Mouse (Mus musculus) neural tube, embryonic 11.5 days (tissue): ENCODE results near the gene Krtdap. TPM values are rescaled to one million over a fixed set of nuclear protein-coding genes. Genes with fewer than 3 reads are reported as not detected.

Source experiments
- ATAC-seq: fragments of 200-750 bp; cut with Nextera tagmentation; 2 replicates; pipeline ENCODE4 v1.8.0; 2017; ENCODE audit warnings: moderate number of reproducible peaks, mild to moderate bottlenecking, moderate TSS enrichment, moderate library complexity; ENCODE audit not compliant: insufficient read depth, low FRiP score, low TSS enrichment
- DNase-seq: peaks from one replicate; pipeline ENCODE4 v3.0.0-alpha.2; 2015; ENCODE audit warnings: low spot score
- H3K27ac ChIP-seq: fragments of 300-500 bp; sonication (generic); 2 replicates; pipeline ENCODE4 v1.5.1; 2014; ENCODE audit warnings: low read depth, mild to moderate bottlenecking, low read length
- H3K27me3 ChIP-seq: fragments of 300-500 bp; sonication (generic); 2 replicates; pipeline ENCODE4 v1.6.1; 2014; ENCODE audit warnings: mild to moderate bottlenecking, low read length, mixed read lengths; ENCODE audit not compliant: control insufficient read depth, insufficient read depth
- H3K36me3 ChIP-seq: fragments of 300-500 bp; sonication (generic); 2 replicates; pipeline ENCODE4 v1.6.1; 2014; ENCODE audit warnings: mild to moderate bottlenecking, low read length, moderate library complexity, mixed read lengths; ENCODE audit not compliant: control insufficient read depth, insufficient read depth
- H3K4me1 ChIP-seq: fragments of 300-500 bp; sonication (generic); 2 replicates; pipeline ENCODE4 v1.6.1; 2014; ENCODE audit warnings: low read length, mixed read lengths; ENCODE audit not compliant: control insufficient read depth, insufficient read depth
- H3K4me2 ChIP-seq: fragments of 300-500 bp; sonication (generic); 2 replicates; pipeline ENCODE4 v1.6.1; 2014; ENCODE audit warnings: low read depth, mild to moderate bottlenecking, moderate library complexity
- H3K4me3 ChIP-seq: fragments of 300-500 bp; sonication (generic); 2 replicates; pipeline ENCODE4 v1.5.1; 2014; ENCODE audit warnings: low read depth, low read length
- H3K9ac ChIP-seq: fragments of 300-500 bp; sonication (generic); 2 replicates; pipeline ENCODE4 v1.6.1; 2014; ENCODE audit warnings: mild to moderate bottlenecking, low read length
- H3K9me3 ChIP-seq: fragments of 300-500 bp; sonication (generic); 2 replicates; pipeline ENCODE4 v1.6.1; 2016; ENCODE audit warnings: low read length; ENCODE audit not compliant: control insufficient read depth
- WGBS: fragments of 180-500 bp; shearing (Covaris S2); extraction: QIAGEN DNeasy Blood & Tissue Kit; methylation state at CpG from one replicate; pipeline ENCODE4 v1.1.7; 2014; 5-methylcytosine and 5-hydroxymethylcytosine counted together
- polyA plus RNA-seq: library from polyadenylated mRNA; unstranded; fragments of >200 nt; fragmentation: Nextera tagmentation; extraction: Ambion mirVana; gene quantifications from 2 replicates; pipeline ENCODE4 v1.2.1, GENCODE M21; 2014

Krtdap gene
- polyA plus RNA-seq, 1 experiment from 2014 or later, result not detected

DNA sequence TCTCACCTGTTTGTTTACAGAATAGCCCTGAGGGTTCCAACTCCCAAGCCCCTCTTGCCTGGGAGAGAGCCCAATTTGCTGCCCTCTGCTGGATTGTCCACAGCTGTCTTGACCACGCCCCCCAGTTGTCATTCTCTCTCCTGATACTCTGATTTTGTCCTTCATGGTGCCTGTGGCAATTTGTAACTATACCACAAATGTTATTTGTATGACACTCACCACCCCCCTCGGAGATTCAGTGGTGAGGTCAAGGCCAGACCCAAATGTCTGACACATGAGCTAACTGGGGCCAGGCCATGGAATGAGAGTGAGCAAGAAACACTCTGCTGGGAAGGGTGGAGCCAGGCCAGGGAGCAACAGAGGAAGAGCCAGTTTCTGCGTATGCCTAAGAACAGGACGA is 28.8 kb upstream of the Krtdap start:
- H3K27me3 ChIP-seq, result no peaks in the 10 kb centered on the region
- no peaks in the 10 kb centered on the region for H3K4me1 ChIP-seq
- no peak overlapping the region for H3K9ac ChIP-seq
- no peaks in the 10 kb centered on the region for H3K36me3 ChIP-seq
- H3K27ac ChIP-seq, result no peak overlapping the region
- DNase-seq, result peak; percentile 27
- H3K4me2 ChIP-seq, result no peak overlapping the region
- H3K9me3 ChIP-seq, result no peaks in the 10 kb centered on the region
- WGBS, result 34% methylated on average over 4 of the region's 4 CpGs
- H3K4me3 ChIP-seq, result no peak overlapping the region
- ATAC-seq, result no peak

DNA sequence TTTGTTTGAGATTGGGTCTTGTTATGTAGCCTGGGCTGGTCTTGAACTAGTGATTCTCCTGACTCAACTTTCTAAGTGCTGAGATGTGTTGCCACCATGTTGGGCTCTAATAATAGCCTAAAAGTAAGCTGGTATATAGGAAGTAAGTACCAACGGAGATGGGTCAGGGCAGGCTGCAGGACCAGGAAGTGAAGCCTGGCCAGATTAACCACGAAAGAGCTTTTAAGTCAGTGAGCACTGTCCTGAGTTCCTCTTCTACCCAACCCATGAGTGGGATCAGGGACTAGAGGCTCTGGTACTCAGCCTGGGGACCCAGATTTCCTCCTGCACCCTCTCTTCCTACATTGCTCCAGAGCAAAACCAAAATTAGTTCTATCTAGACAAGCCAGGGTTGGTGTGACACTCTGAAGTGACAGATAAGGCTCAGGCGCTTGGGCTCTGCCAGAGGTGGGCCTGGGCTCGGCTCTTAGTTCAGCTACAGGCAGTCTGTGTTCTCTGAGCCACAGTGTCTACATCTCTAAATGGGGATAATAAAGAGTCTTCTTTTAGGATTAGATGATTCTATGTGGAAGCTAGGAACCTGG is 25.8 kb upstream of the Krtdap start:
- 82% methylated on average over 4 of the region's 4 CpGs for WGBS
- H3K4me3 ChIP-seq, result no peak overlapping the region

DNA sequence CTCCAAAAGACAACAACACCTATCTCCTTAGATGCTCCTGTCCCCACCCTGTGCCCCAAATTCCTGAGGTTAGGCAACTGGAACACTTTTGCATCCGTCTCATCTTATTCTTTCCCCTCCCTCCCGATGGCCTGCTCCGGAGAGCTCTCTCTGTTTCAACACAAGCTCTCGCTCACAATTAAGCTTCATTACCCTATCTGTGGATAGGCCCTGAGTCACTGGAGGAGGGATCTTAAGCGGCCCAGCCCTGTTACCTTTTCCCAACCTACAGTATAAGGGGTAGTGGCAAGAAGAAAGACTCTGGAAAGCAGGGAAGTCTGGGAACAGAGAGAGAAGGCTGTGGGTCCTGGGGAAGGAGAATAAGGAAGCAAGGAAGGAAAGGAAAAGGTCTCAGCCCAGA is 24.2 kb upstream of the Krtdap start, which contains the start of gene Dmkn:
Gene Dmkn (plus strand): TSS at position 301 of the 400 bp plus-strand sequence.
- H3K9ac ChIP-seq, result no peak within 1 kb of the TSS
- H3K27ac ChIP-seq, result no peak within 1 kb of the TSS
- DNase-seq, result no peak
- no peak for ATAC-seq
- H3K27me3 ChIP-seq, result no peaks in the 10 kb centered on the region
- no peak within 1 kb of the TSS for H3K4me3 ChIP-seq
- H3K9me3 ChIP-seq, result no peaks in the 10 kb centered on the region
- no peak within 1 kb of the TSS for H3K4me2 ChIP-seq
- H3K4me1 ChIP-seq, result no peaks in the 10 kb centered on the region
- H3K36me3 ChIP-seq, result no peaks in the 10 kb centered on the region
- 46% methylated on average over 5 of the region's 5 CpGs for WGBS

More for the DNA sequence above, 25.8 kb upstream of the Krtdap start:
- no peak overlapping the region for H3K9ac ChIP-seq
- H3K4me2 ChIP-seq, result no peak overlapping the region
- H3K36me3 ChIP-seq, result no peaks in the 10 kb centered on the region
- ATAC-seq (no peak), DNase-seq (no peak)
- no peaks in the 10 kb centered on the region for H3K27me3 ChIP-seq
- no peaks in the 10 kb centered on the region for H3K9me3 ChIP-seq
- no peak overlapping the region for H3K27ac ChIP-seq
- H3K4me1 ChIP-seq, result no peaks in the 10 kb centered on the region

DNA sequence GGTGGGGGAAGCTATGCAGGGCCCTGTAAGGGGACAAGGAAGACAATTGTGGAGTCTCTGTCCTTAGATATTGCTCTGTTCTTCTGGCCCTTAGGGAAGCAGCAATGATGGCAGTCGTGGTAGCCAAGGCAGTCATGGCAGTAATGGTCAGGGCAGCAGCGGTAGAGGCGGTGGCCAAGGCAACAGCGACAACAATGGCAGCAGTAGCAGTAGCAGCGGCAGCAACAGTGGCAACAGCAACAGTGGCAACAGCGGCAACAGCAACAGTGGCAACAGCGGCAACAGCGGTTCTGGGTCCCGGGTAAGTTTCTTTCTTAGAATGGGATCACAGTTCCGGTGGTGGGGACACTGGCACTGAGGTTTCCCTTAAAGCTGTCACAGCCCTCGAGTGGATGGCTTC is 22.5 kb upstream of the Krtdap start:
- DNase-seq (no peak), ATAC-seq (no peak; the same call in 1 of the 2 replicates)
- H3K4me3 ChIP-seq, result no peak overlapping the region
- H3K9me3 ChIP-seq, result no peaks in the 10 kb centered on the region
- H3K4me1 ChIP-seq, result no peaks in the 10 kb centered on the region
- no peaks in the 10 kb centered on the region for H3K36me3 ChIP-seq
- 40% methylated on average over 11 of the region's 11 CpGs for WGBS
- H3K27ac ChIP-seq, result no peak overlapping the region
- H3K4me2 ChIP-seq, result 0 out of 2 replicates have a peak overlapping the region, but pooled peaks have one; percentile 13
- H3K9ac ChIP-seq, result no peak overlapping the region
- no peaks in the 10 kb centered on the region for H3K27me3 ChIP-seq

DNA sequence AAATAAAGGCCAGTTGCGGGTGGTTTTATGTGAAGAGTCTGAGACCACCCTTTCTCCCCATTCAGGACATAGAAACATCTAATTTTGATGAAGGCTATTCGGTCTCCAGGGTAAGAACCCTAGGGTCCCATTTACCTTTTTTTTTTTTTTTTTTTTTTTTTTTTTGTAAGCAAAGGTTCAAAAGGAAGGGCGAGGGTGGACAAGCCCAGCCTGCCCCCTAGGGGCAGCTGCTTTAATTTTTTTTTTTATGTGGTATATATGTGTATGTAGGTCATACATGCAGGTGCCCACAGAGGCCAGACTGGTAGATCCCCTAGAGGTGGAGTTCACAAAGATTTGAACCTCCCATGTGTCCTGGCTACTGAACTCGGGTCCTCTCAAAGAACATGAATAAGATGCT is 21.3 kb upstream of the Krtdap start:
- Histone ChIP-seq H3K4me2 (no peak overlapping the region), H3K27me3 (no peaks in the 10 kb centered on the region), H3K27ac (no peak overlapping the region), H3K36me3 (no peaks in the 10 kb centered on the region), H3K9ac (no peak overlapping the region), H3K4me3 (no peak overlapping the region), H3K9me3 (no peaks in the 10 kb centered on the region), H3K4me1 (no peaks in the 10 kb centered on the region)
- DNase-seq (no peak), ATAC-seq (no peak)
- 80% methylated on average over 4 of the region's 4 CpGs for WGBS

DNA sequence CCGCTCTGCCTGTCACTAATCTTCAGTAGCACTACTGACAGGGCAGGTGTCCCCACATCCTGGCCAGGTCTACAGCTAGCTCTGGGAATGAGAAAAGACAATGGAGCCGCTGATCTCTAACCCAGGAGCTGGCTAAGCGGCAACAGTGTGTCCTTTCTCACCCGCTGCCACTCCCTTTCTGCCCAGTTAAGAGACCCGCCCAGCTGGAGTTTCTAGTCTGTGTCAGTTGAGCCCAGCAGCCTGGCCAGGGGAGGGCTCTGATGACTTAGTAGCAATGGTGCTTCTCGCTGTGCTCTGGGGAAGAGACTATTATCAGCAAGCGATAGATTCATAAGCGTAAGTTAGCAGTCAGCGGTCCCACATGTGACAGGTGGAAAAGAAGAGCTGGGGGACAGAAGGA is 18.5 kb upstream of the Krtdap start:
- no peak overlapping the region for H3K4me2 ChIP-seq
- no peak overlapping the region for H3K9ac ChIP-seq
- no peaks in the 10 kb centered on the region for H3K27me3 ChIP-seq
- no peaks in the 10 kb centered on the region for H3K36me3 ChIP-seq
- DNase-seq, result no peak
- ATAC-seq, result no peak
- no peak overlapping the region for H3K4me3 ChIP-seq
- WGBS, result 40% methylated on average over 9 of the region's 9 CpGs
- no peaks in the 10 kb centered on the region for H3K9me3 ChIP-seq
- no peaks in the 10 kb centered on the region for H3K4me1 ChIP-seq
- H3K27ac ChIP-seq, result no peak overlapping the region

DNA sequence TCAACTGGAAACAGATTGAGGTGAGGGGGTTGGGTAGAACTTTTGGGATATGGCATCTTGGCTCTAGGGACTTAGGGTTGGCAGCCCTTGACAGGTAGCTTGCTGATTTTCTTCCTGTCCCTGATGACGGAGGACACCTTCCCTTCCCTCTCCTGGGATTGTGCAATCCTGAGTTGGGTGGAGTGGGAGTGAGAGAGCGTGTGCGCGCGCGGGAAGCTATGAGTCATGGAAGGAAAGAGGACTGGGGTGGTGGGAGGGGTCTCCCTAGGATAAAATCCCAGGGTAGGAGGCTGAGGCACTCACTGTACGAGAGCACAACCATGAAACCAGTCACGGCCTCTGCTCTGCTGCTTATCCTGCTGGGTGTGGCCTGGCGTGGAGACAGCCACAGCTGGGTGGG is 11.6 kb upstream of the Krtdap start:
- no peak for DNase-seq
- Histone ChIP-seq H3K9ac (no peak overlapping the region), H3K36me3 (no peaks in the 10 kb centered on the region), H3K4me3 (no peak overlapping the region), H3K27ac (no peak overlapping the region), H3K27me3 (no peaks in the 10 kb centered on the region), H3K4me2 (no peak overlapping the region), H3K9me3 (no peaks in the 10 kb centered on the region), H3K4me1 (no peaks in the 10 kb centered on the region)
- no peak for ATAC-seq
- 87% methylated on average over 9 of the region's 9 CpGs for WGBS

DNA sequence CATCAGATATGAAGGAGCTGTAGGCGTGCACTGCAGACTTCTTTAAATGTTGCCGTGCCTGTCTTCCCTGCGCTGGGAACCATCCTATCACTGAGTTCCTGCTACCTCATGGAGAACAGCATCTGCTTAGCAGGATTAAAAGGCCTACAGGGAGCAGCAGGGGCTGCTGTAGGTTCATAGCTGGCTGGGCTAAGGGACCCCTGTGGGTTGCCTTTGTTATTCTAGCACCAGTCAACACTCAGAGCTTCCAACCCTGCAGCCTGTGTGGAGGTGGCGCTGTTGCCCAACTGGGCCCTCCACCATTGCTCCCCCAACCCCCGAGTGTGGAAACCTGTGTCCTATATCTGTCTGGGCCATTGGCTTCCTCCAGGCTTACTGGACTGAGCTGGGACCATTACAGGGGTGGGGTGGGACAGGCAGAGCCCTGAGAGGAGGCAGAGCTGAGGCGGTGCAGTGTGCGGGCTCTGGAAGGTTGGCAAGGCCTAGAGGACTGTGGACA is 10.6 kb upstream of the Krtdap start:
- no peaks in the 10 kb centered on the region for H3K36me3 ChIP-seq
- H3K9ac ChIP-seq, result no peak overlapping the region
- no peak overlapping the region for H3K27ac ChIP-seq
- no peaks in the 10 kb centered on the region for H3K4me1 ChIP-seq
- 55% methylated on average over 7 of the region's 7 CpGs for whole genome bisulfite sequencing
- no peak for DNase-seq
- no peak overlapping the region for H3K4me2 ChIP-seq
- H3K4me3 ChIP-seq, result no peak overlapping the region
- H3K27me3 ChIP-seq, result no peaks in the 10 kb centered on the region
- no peak for ATAC-seq
- no peaks in the 10 kb centered on the region for H3K9me3 ChIP-seq

DNA sequence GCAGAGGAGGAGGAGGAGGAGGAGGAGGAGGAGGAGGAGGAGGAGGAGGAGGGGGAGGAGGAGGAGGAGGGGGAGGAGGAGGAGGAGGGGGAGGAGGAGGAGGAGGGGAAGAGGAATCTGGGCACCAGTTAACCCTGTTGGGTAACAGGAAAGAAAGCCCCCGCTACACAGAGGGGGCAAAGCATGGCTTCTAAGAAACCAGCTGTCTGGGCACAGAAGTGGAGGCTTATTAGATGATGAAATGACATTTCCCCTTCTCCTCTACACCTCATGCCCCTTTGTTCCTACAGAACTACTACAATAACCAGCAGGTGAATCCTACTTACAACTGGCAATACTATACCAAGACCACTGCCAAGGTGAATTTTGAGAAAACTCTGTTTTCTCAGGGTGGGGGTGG is 9.8 kb upstream of the Krtdap start:
- WGBS, result 82% methylated on average over 1 of the region's 1 CpGs
- no peak overlapping the region for H3K4me2 ChIP-seq
- no peaks in the 10 kb centered on the region for H3K27me3 ChIP-seq

More for the DNA sequence above, 9.8 kb upstream of the Krtdap start:
- Histone ChIP-seq H3K4me3 (no peak overlapping the region), H3K9ac (no peak overlapping the region), H3K27ac (no peak overlapping the region), H3K36me3 (no peaks in the 10 kb centered on the region), H3K9me3 (no peaks in the 10 kb centered on the region), H3K4me1 (no peaks in the 10 kb centered on the region)
- ATAC-seq (no peak), DNase-seq (no peak)
